Mouse (Mus musculus) olfactory bulb, adult 2 months (tissue): Measurements from ENCODE around the gene H2-Q1.
"Not testable (repeated sequence)": the region's sequence is repeated elsewhere in the genome, so short reads cannot be mapped to it uniquely, and the experiment has no call there.

Source experiments
- CTCF ChIP-seq: fragments of 200-500 bp; IDR thresholded peaks from 2 replicates; pipeline ENCODE4 v1.5.1; 2012; ENCODE audit warnings: low read depth, mild to moderate bottlenecking, low read length, moderate library complexity; ENCODE audit not compliant: insufficient read depth
- POLR2A ChIP-seq: fragments of 200-500 bp; IDR thresholded peaks from 2 replicates; pipeline ENCODE4 v1.6.1; 2012; ENCODE audit warnings: mild to moderate bottlenecking, low read depth, low read length, moderate library complexity; ENCODE audit not compliant: insufficient read depth

GRCm38 (mm10) chr17:35347659-35348058 lies 27.5 kb downstream of the H2-Q1 start:
- not testable (repeated sequence) for TF ChIP-seq POLR2A, CTCF
